Mouse (Mus musculus) intestine, embryonic 15.5 days (tissue): ENCODE measurements around the gene Vmn2r110. TPM values are rescaled to one million over a fixed set of nuclear protein-coding genes. Genes with fewer than 3 reads are reported as not detected.

Experiments
- ATAC-seq: fragments of 200-750 bp; cut with Nextera tagmentation; 2 replicates; pipeline ENCODE4 v1.8.0; 2017; ENCODE audit warnings: moderate TSS enrichment, moderate library complexity
- H3K27ac ChIP-seq: fragments of 300-500 bp; sonication (generic); 2 replicates; pipeline ENCODE4 v1.5.1; 2015; ENCODE audit warnings: mild to moderate bottlenecking, inconsistent platforms
- H3K27me3 ChIP-seq: fragments of 300-500 bp; sonication (generic); replicated peaks from 2 replicates; pipeline ENCODE4 v1.6.1; 2015; ENCODE audit warnings: inconsistent platforms
- H3K36me3 ChIP-seq: fragments of 300-500 bp; sonication (generic); 2 replicates; pipeline ENCODE4 v1.6.1; 2015; ENCODE audit warnings: inconsistent platforms
- H3K4me1 ChIP-seq: fragments of 300-500 bp; sonication (generic); replicated peaks from 2 replicates; pipeline ENCODE4 v1.6.1; 2015; ENCODE audit warnings: inconsistent platforms
- H3K4me2 ChIP-seq: fragments of 300-500 bp; sonication (generic); replicated peaks from 2 replicates; pipeline ENCODE4 v1.6.1; 2015; ENCODE audit warnings: mild to moderate bottlenecking, inconsistent platforms
- H3K4me3 ChIP-seq: fragments of 300-500 bp; sonication (generic); replicated peaks from 2 replicates; pipeline ENCODE4 v1.5.1; 2015; ENCODE audit warnings: inconsistent platforms
- H3K9ac ChIP-seq: fragments of 300-500 bp; sonication (generic); 2 replicates; pipeline ENCODE4 v1.6.1; 2015; ENCODE audit warnings: inconsistent platforms
- H3K9me3 ChIP-seq: fragments of 300-500 bp; sonication (generic); 2 replicates; pipeline ENCODE4 v1.6.1; 2016; ENCODE audit warnings: inconsistent platforms
- WGBS: fragments of 180-500 bp; shearing (Covaris S2); methylation state at CpG from one replicate; pipeline ENCODE4 v1.1.7; 2015; 5-methylcytosine and 5-hydroxymethylcytosine counted together
- polyA plus RNA-seq: library from polyadenylated mRNA; unstranded; fragments of >200 nt; fragmentation: Nextera tagmentation; extraction: Ambion mirVana; gene quantifications from 2 replicates; pipeline ENCODE4 v1.2.1, GENCODE M21; 2015

Gene Vmn2r110
- polyA plus RNA-seq, result 0.04 TPM in 1 of 2 replicates, not detected in the other

DNA sequence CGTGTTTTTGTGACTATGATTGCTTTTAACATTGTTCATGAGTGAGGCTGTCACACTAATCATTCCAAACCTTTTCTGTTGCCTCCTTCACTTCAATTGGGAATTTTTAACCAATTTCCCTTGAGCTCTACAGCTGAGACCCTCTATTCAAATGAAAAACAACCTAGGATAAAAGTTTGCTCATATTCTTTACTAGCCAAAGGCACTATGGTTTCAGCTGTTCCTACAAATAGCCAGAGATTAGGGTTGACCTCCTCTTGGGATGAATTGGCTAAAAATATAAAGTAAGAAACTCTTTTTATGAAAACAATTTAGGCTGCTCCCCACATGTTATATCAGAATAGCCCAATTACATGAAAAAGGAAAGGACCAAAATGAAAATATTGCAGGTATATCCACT, at the start of gene Vmn2r110:
TSS of gene Vmn2r110 (minus strand) at position 101 of the 400 bp plus-strand sequence.
- H3K9ac ChIP-seq, result no peak within 1 kb of the TSS
- no peaks in the 10 kb centered on the region for H3K9me3 ChIP-seq
- H3K27me3 ChIP-seq, result no peaks in the 10 kb centered on the region
- H3K4me2 ChIP-seq, result no peak within 1 kb of the TSS
- no peak for ATAC-seq
- no peaks in the 10 kb centered on the region for H3K36me3 ChIP-seq
- WGBS, result 33% methylated on average over 1 of the region's 1 CpGs
- H3K27ac ChIP-seq, result no peak within 1 kb of the TSS
- no peak within 1 kb of the TSS for H3K4me3 ChIP-seq
- no peaks in the 10 kb centered on the region for H3K4me1 ChIP-seq

DNA sequence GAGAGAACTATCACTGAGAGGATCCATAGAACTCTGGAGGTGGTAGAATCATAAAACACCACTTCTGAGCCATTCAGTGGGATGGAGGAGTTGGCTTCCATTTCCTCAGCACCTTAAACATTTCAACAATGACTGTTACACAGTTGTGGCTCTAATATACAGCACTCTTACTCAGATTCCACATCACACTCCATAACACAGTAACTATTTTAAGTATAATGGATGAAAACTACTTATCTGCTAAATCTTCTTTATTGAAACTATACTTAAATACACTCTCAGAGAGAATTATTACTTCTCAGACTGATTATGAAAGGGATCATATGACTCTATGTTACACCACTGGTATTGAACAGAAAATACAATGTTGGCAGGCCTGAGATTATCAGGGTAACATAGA, 28.6 kb upstream of the Vmn2r110 start, which contains the start of gene Fpr-rs3:
TSS of gene Fpr-rs3 (minus strand) at position 101 of the 400 bp plus-strand sequence.
- no peaks in the 10 kb centered on the region for H3K9me3 ChIP-seq
- no peaks in the 10 kb centered on the region for H3K27me3 ChIP-seq
- H3K4me2 ChIP-seq, result no peak within 1 kb of the TSS
- H3K27ac ChIP-seq, result no peak within 1 kb of the TSS
- H3K4me1 ChIP-seq, result no peaks in the 10 kb centered on the region
- no peak within 1 kb of the TSS for H3K4me3 ChIP-seq
- no peak within 1 kb of the TSS for H3K9ac ChIP-seq
- no peak for ATAC-seq
- H3K36me3 ChIP-seq, result no peaks in the 10 kb centered on the region

DNA sequence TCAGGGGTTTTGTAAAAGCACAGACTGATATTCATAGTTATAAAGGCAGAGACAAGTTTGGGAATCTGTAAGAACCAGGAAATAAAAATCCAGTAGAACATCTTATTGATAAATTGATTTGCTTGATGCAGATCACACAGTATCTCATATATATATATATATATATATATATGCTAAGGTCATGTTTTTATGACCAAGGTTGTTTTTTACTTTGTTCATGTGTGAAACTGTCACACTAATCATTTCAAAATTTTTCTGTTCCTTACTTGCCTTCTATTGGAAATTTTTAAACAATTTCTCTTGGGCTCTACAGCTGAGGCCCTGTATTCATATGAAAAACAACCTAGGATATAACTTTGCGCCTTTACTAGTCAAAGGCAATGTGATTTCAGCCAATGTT, 31.6 kb downstream of the Vmn2r110 start, which contains the start of gene Vmn2r109:
TSS of gene Vmn2r109 (minus strand) at position 101 of the 400 bp plus-strand sequence.
- H3K9me3 ChIP-seq, result no peaks in the 10 kb centered on the region
- no peaks in the 10 kb centered on the region for H3K27me3 ChIP-seq
- H3K27ac ChIP-seq, result no peak within 1 kb of the TSS
- H3K4me2 ChIP-seq, result no peak within 1 kb of the TSS
- ATAC-seq, result no peak
- no peaks in the 10 kb centered on the region for H3K4me1 ChIP-seq
- 87% methylated on average over 1 of the region's 1 CpGs for WGBS
- H3K4me3 ChIP-seq, result no peak within 1 kb of the TSS
- H3K9ac ChIP-seq, result no peak within 1 kb of the TSS
- no peaks in the 10 kb centered on the region for H3K36me3 ChIP-seq

Other genes with a start within 250 kb of the Vmn2r110 start
- gene Vmn1r224, start 182.3 kb downstream of the Vmn2r110 start, polyA plus RNA-seq, result not detected in 2 replicates
- not detected in 2 replicates for gene Vmn2r108, start 115.1 kb downstream of the Vmn2r110 start, polyA plus RNA-seq
- not detected in 2 replicates for gene Vmn1r225, start 98.3 kb downstream of the Vmn2r110 start, polyA plus RNA-seq
- gene Vmn2r109, start 31.7 kb downstream of the Vmn2r110 start, polyA plus RNA-seq, result not detected in 2 replicates
- gene Fpr-rs3, start 28.5 kb upstream of the Vmn2r110 start, polyA plus RNA-seq, result not detected in 2 replicates
- gene Vmn1r226, start 86.4 kb upstream of the Vmn2r110 start, polyA plus RNA-seq, result not detected in 2 replicates
- not detected in 2 replicates for gene Vmn1r227, start 133.4 kb upstream of the Vmn2r110 start, polyA plus RNA-seq
- gene Vmn1r228, start 189.7 kb upstream of the Vmn2r110 start, polyA plus RNA-seq, result not detected in 2 replicates
- gene Vmn1r229, start 215.1 kb upstream of the Vmn2r110 start, polyA plus RNA-seq, result not detected in 2 replicates
- not detected in 2 replicates for gene Vmn1r230, start 244.0 kb upstream of the Vmn2r110 start, polyA plus RNA-seq